Mouse (Mus musculus) cerebellum, adult 11-12 months (tissue): ENCODE results near the gene Ramac.

Experiments
- DNase-seq: peaks from one replicate; pipeline ENCODE4 v3.0.0; 2022

Gene Ramac

DNA sequence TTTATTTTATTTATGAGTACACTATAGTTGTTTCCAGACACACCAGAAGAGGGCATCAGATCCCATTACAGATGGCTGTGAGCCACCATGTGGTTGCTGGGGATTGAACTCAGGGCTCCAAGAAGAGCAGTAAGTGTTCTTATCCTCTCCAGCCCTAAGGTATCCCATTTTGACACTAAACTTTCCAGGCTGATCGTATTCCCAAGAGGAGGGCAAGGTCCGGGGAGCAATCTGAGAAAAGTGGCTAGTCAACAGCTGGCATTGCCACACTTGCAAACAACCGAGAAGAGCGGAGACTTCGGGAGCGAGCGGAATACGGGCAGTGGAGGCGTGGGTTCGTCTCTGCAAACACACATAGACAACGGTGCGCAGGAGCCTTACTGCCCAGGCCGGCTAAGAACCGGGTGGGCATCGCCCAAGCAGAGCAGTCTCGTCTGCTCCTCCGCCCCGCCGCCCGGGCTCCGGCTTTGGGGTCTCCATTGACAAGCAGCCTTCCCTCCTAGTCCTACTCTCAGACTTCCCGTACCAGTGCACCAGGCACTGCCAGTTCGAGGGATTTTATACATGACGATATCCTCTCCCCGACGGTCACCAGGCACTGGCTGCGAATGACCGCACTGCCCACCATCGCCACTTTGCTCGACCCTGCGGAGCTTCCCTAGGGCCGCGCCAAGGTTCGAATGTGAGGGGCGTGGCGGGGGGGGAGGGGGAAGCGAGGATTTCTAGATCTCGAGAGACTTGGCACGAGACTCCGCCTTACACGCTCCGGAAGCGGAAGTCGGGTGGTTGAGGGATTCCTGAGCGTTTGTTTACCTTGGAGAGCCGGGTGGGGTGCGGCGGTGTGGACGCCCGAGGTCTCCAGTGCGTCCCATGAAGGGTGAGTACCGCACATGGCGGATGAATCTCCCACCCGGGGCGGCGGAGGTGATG lies at the start of gene Ramac:
Ramac (plus strand) TSS at position 746 of the 930 bp plus-strand sequence.
- peak; percentile 81 for DNase-seq

DNA sequence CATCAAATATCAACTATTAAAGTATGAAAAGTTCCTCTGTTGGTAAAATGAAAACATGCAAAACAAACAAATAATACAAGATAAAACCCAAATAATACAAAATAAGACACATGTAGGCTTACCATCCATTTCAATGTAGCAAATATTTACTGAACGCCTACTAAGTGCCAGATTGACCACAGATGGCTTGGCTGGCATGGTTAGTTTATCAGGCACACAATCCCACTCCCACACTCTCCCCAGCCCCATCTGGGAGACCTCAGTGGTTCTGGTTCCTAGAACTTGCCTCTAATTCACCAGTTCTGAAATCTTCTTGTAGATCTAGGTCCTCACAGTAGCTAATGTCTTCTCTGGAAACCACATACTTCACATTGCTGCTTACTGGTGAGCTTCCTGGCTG lies 44.1 kb upstream of the Ramac start:
- no peak for DNase-seq

DNA sequence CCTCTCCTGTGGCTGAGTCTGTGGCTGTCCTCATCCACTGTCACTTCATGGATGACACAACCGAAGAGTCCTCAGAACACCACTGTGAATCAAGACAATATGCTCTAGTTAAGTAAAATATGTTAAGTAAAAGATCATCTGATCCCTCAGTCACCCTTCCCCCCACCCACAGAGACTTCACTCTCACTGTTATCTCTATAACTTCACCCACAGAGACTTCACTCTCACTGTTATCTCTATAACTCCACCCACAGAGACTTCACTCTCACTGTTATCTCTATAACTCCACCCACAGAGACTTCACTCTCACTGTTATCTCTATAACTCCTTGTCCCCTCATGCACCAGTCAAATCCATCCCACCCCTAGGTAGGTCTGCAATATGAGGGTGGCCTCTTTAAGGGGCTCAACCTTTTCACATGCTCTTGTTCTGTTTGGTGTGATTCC lies 43.5 kb upstream of the Ramac start:
- DNase-seq = no peak

DNA sequence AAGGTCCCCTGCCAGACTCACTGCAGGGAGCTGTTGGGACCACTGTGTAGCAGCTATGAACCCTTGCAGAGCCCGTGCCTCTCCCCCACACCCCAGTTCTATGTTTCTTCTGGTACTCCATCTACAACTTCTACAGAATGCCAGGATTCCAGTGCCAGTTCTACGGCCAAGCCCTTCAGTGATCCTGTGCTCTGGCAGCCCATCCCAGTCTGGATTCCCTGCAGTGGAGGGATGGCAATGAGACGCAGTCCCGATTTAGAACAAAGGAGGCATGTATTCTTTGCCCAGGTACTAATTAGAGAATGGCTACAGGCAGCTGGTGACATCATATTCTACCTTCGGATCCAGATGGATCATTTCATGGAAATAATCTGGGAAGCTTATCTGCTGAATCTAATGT lies 41.5 kb upstream of the Ramac start:
- DNase-seq = no peak

DNA sequence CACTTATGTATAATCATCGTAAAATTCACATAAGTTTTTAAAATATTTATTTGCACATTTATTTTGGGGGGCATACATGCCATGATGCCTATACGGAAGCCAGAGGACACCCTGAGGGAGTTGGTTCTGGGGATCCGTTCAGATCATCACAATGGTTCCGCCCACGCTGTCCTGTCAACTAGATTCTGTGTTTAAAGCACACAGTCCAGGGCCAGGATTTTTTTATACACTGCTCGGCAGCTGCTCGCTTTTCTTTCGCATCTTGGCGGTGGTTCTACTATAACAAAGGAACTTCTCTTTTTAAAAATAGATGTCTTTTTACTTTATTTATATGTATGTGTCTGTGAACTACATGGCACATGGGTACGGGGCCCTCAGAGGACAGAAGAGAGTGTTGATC lies 38.9 kb upstream of the Ramac start:
- DNase-seq = no peak

DNA sequence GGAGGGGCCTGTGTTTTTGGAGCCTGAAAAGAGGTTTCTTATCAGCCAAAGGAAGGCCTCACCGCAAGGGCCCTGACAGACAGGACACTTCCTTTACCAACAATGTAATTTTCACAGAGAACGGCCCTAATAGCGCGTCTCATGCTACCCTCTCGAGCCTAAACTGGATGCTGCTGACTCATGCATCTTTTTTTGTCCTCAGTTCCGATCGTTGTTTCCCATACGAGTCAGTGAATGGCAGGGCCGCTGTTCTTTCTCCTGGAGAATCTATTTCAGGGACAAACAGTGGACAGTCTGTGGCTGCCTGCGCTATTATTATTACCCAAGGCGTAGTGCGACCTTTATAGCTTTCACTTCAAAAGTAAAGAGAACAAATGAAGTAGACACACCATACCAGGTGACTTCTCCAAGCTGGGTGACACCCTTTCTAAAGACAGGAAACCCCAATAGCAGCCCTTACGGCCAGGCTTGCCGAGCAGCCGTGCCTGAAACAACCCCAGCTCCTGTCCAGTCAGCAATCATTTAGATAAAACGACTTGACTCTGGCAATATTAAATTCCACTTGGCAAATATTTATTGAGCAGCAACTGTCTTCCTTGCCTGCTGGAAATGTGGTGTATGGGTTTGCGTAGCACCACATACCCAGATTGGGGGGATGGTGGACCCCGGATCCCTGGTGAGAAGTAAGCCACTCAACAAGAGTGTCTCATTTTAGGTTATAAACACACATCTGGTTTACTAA lies 36.6 kb upstream of the Ramac start:
- DNase-seq = no peak

DNA sequence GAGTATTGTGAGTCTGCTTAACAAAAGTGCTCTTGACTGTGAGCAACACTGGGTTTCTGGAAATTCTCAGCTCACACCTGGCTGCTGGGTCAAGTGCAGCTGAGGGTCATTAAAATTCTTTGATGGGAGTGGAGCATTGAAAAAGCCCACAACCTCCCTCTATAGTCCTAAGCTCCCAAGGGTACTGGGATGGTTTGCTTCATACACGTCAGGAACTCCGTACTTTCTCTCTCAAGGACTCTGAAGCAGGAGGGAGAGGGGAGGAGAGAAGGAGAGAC lies 36.1 kb upstream of the Ramac start:
- DNase-seq = no peak

DNA sequence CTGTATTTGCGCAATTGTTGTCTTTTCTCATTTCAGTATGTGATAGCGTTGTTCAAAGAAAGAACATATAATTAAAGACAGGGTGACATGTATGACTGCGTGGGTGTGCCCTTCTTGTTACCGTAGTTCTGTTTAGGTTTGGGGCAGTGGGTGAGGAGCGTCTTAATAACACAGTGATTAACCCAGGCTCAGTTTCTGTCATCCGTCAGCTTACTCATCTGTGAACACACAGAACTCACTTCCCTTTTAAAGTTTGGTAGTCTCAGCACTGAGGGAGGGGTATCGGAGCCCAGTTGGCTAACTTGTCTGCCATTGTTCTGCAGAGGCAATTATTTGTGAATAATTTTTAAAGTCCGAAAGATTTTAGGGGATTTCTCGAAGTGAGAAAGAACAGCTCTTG lies 35.0 kb upstream of the Ramac start:
- no peak for DNase-seq

DNA sequence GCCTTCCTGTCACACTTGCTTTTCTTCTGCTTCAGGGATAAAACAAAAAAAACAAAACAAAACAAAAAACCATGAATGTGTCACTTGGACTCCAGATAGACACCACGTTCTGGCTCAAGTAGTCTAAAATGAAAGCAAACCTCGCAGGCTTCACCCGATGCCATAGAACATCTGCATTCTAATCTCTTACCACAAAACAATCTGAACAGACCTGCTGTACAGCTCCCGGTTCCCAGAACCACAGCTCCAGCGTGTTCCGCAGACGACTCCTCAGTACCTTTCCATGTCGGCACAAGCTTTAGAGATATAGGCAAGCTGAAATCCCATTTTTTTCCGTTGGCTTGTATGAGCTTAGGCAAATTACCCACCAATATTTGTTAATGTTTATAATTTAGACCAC lies 32.9 kb upstream of the Ramac start:
- DNase-seq = no peak

DNA sequence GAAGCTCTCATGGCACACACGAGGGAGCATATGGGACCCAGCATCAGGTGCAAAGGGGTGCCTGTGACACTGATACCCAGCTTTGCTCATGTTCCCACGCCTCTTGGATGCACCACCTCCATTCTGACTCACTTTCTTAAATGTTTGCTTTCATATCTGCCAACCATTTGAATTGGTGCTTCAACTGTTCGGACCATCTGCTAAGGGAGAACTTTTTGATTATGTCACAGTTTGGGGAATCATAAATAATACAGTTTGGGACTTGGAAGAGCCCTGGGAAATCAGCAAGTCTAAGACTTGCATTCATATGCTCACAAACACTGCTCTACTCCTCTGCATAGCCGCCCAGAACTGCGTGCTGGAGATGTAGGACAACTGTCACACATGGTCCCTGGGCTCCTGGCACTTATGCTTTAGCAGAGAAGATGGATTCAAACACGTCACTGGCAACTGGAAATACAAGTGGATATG lies 31.5 kb upstream of the Ramac start:
- DNase-seq = no peak

DNA sequence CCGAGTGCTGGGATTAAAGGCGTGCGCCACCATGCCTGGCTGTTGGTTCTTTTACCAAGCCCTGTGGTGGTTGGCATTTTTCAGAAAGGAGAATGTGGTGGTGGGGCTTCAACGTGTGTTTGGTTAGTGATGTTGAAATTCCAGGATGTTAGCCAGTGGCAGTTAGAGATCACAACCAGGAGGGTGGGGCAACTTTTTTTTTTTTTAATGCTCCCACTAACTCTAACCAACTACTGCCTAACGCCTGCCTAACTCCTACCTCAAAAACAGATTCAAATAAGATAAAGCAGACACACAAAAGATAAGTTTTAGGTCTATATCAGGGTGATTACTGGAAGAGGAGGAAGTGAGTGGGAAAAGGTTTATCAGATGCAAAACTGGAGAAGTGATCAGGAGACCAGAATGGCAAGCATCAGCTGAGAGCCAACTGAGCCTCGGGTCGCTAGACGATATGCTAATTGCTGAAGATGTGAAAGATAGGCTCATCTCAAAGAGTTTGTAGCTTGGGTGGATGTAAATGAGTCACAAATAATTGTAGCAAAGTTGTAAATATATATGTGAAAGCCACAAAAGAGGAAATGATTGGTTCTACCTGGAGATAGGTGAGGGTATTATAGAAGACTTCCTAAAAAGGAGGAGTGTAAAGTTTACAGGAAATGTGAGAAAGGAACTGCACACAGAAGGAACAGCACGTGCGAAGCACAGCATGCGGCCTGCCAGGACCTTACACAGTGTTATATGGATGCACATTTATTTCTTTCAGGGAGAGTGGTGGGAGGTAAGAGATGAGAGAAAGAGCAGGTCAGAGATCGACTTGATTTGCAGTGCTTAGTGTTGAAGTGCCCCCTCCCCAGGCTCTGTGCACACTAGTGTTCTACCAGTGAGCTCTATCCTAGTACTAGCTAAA lies 30.3 kb upstream of the Ramac start:
- no peak for DNase-seq

DNA sequence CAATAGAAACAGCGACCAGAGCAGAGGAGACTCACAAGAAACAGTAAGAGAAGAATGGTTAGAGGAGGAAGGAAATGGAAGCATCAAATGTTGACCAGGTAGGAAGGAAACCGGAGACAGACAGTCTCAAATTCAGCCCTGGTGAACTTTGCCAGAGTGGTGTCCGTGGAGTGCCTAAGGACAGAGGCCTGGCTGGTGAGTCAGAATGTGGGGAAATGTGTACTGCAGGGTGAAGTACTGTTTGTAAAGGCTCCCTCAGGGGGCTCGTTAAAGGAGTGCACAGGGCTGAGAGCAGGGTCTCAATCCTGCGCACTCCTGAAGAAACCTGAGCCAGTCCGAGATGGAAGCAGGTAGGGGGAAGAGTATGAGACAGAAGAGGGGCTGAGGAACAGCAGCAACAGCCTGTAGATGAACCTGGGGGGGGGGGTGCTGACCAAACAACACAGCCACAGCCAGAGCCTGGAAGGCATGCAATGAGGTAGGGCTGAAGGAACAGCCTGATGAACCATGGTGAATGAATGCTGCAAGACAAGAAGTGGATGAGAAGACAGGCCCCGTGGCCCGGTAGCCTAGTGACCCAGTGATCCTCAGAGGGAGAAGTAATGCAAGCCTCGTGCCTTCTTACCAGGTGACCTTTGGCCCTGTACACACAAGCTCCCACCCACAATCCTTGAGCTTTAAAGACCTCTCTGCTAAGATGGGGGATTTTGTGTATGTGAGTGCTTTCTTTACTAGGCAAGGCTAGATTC lies 27.3 kb upstream of the Ramac start:
- no peak for DNase-seq

DNA sequence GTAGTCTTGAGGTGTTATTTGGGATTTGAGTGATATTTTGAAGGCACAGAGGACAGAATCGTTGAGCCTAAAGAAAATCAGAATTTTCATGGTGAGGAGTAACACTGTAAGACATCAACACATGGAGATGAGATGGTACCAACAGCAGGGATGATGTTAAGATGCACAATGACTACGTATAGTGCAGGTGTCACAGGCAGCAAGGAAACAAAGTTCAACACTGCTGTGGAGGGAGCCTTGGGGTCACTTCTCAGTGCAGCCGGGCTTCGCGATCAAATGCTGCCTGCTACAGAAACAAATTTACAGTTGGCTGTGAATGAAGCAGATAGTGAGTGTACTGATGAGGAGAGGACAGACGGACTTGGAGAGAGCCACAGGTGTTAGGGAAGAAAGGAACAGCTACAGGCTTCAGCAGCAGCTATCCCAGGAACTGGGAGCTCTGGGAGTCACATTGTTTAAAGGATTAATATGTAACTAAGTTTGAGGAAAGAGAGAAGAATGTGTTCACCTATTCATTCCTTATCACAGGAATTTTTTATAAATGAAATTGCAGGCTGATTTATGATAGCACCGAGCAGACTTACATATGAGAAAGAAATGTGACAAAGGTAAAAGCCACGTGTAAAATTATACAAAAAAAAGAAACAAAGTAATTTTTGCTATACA lies 23.9 kb upstream of the Ramac start:
- DNase-seq = no peak

DNA sequence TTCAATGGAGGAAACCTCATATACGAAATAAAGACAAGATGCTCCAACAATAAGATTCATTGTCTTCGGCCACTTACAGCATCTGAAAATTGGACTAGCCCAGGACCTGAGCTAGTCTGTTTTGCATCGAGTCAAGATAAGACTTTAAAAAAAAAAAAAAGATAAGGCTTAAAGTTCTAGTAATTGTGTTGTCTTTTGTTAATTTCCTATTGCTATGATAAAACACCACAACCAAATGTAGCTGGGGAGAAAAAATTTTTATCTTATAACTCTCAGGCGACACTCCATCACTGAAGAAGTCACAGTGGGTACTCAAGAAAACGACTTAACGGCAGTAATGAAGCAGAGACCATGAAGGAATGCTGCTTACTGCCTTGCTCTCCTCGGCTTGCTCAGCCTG lies 22.7 kb upstream of the Ramac start:
- no peak for DNase-seq

DNA sequence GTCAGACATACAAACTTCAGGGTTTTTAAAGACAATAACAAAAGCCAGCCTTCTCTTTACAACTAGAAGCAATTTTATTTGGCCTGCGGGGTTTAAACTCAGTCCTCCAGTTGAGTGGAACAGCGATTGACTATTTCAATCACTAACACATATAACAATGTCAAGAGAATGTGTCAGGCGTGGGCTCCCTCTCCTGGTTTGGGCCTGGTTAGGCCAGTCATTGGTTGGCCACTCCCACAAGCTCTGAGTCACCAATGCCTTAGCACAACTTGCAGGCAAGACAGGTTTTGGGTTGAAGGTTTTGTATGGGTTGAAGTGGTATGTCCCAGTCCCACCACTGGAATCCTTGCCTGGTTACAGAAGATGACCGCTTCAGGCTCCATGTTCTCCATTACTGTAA lies 18.6 kb upstream of the Ramac start:
- DNase-seq = peak; percentile 8

DNA sequence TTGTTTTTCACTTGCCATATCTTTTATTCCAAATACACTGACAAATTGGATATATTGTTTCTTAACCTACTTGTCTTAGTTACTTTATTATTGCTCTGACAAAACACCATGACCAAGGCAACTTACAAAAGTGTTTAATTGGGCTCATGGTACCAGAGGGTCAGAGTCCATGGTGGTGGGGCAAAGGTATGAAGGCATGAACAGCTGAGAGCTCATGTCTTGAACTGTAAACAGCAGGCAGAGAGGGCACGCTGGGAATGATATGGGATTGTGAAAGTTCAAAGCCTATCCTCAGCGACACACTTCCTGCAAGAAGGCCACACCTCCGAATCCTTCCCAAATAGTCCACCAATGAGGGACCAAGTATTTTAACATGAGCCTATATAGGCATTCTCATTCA lies 14.8 kb upstream of the Ramac start:
- DNase-seq = no peak

DNA sequence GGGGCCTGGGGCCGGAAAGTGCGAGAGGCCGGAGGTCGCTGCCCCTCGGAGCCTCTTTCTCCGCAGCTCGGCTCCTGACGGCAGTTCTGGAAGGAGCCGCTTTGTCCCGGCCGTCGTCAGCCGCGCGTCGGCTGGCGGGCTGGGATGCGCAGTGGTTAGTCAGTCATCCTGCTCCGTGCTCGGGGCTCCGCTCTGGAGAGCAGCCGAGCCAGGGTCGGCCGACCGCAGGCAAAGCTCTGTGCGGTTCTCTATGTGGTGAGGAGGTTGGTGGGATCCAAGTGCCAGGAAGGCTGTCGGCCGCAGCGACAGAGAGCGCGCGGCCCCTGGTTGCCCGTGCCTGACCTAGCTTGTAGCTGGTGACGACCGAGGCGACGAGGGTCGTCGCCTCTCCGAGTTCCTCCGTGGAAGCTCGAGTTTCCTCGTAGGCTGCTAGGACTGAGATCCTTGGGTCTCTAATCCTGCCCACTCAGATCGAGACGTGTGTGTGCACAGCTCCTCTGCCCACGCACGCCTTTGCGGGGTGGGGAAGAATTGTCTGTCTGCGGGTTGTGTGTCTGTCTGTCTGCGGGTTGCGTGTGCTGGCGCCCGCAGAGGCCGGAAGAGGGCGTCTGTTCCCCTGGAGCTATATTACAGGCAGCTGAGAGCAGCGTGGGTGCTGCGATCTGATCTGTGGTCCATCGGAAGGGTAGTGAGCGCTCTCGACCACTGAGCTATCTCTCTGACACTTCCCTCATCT lies 553 bp downstream of the Ramac start:
- peak; percentile 29 for DNase-seq

DNA sequence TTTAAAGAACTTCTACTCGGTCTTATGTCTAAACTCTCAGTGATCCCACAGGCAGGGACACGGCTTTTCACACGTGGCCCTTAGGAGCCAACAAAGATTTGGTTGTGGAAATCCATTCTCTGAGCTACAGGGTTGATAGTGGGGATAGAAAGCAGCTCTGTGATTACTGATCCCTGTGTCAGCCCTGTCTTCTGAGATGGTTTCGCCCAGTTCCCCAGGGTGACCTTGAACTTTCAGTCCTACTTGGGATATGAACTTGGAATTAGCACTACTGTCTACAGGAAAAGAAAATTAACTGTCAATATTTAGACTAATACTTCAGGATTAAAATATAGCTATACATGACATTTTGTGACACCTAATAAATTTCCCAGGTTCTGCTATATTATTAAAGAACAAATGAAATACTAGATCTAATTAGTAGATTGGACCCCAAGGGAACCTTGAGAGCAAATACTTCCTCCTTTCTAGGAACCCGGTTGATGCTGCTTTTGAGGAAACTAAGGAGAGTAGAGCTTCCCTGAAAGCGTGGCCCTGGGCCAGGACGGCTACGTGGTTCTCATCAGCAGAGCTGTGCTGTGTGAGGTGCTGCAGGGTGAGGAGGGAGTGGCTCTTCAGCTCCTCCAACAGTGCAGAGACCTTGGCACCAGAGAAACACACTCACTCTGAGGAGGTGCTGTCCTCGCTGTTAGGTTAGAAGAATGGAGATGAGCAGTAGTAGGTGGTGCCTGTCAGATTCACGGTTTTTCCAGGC lies 10.2 kb downstream of the Ramac start:
- no peak for DNase-seq

DNA sequence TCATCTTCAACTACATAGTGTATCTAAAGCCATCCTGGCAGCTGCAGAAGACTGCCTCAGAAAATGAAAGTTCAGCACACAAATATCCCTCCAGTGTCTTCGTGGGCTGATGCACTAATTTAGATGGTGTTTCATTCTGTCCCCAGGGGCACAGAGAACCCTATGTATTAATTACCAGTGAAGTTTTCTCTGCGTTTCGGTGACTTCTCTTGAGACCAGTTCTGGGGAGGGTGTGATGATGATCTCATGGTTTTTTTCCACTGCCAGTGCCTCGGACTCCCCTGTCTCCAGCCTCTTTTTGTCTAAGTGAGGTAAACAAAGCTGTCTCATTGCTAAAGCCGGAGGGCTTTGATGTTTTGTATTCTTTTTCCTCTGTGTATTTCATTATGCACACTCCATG lies 12.6 kb downstream of the Ramac start:
- DNase-seq = no peak

DNA sequence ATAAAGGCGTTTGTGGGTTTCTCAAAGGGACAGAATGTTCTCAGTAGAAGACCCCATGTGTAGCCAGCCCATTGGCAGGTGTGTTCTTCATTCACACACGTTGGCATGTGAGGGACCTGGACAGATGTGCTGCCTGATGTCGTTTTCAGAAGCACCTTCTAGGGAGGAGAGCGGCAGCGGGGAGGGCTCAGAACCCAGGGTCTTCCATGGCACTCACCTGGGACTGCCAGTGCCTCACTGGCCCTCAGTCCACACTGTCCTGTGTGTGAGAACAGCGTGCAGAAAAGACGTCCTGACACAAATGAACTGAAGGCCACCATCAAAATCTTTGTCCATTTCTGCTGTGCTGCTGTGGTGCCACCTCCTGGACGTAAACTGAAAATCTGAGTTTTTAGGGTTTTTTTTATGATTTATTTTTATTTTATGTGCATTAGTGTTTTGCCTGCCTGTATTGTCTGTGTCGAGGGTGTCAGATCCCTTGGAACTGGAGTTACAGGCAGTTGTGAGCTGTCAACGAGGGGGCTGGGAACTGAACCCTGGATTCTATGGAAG lies 15.0 kb downstream of the Ramac start:
- no peak for DNase-seq
